Mouse (Mus musculus) cerebellum, postnatal 10 days (tissue): ENCODE results near the gene Lmbrd1.
"Not testable (repeated sequence)": the region's sequence is repeated elsewhere in the genome, so short reads cannot be mapped to it uniquely, and the experiment has no call there.

Source experiments
- DNase-seq, 2 experiments: peaks; one replicate each; pipeline ENCODE4 v3.0.0; 2021; ENCODE audit warnings: mixed read lengths in 2 of 2

Lmbrd1 gene

GRCm38 (mm10) chr1:24729784-24730183 lies 51.4 kb downstream of the Lmbrd1 start:
- DNase-seq, result no peak

- DNase-seq, result no peak
Observed at GRCm38 (mm10) chr1:24732286-24732685, 53.9 kb downstream of the Lmbrd1 start.

- no peak for DNase-seq
Observed at GRCm38 (mm10) chr1:24734866-24735265, 56.4 kb downstream of the Lmbrd1 start.

- DNase-seq, result no peak
Observed at GRCm38 (mm10) chr1:24740903-24741302, 62.5 kb downstream of the Lmbrd1 start.

- no peak for DNase-seq
Observed at GRCm38 (mm10) chr1:24741552-24741951, 63.1 kb downstream of the Lmbrd1 start.

- DNase-seq, result no peak
Observed at GRCm38 (mm10) chr1:24743191-24743924, 64.9 kb downstream of the Lmbrd1 start.

- no peak for DNase-seq
Observed at GRCm38 (mm10) chr1:24752715-24753114, 74.3 kb downstream of the Lmbrd1 start.

GRCm38 (mm10) chr1:24758516-24758915 lies 80.1 kb downstream of the Lmbrd1 start:
- peak; percentile 52 to 56 for DNase-seq

GRCm38 (mm10) chr1:24766466-24766865 lies 88.0 kb downstream of the Lmbrd1 start:
- DNase-seq, result no peak

GRCm38 (mm10) chr1:24767197-24767596 lies 88.8 kb downstream of the Lmbrd1 start:
- not testable (repeated sequence) for DNase-seq

- no peak for DNase-seq
Observed at GRCm38 (mm10) chr1:24773642-24774041, 95.2 kb downstream of the Lmbrd1 start.

- no peak for DNase-seq
Observed at GRCm38 (mm10) chr1:24776576-24776975, 98.1 kb downstream of the Lmbrd1 start.

GRCm38 (mm10) chr1:24793168-24793567 lies 114.7 kb downstream of the Lmbrd1 start:
- no peak for DNase-seq

- DNase-seq, result not testable (repeated sequence)
Observed at GRCm38 (mm10) chr1:24807971-24808370, 129.5 kb downstream of the Lmbrd1 start.
